Mouse (Mus musculus) lung, adult 2 months (tissue): Measurements from ENCODE around the gene Tmem88b.

Experiments
- CTCF ChIP-seq: fragments of 200-500 bp; IDR thresholded peaks from 2 replicates; pipeline ENCODE4 v1.5.1; 2011; ENCODE audit warnings: mild to moderate bottlenecking, low read length, control low read depth; ENCODE audit not compliant: insufficient read depth
- POLR2A ChIP-seq: fragments of 200-500 bp; IDR thresholded peaks from 2 replicates; pipeline ENCODE4 v1.6.1; 2011; ENCODE audit warnings: low read depth, mild to moderate bottlenecking, control low read depth, low read length, borderline replicate concordance; ENCODE audit errors: extremely low read depth

- TF ChIP-seq CTCF, result no peak
- no peak for TF ChIP-seq POLR2A
These were observed 12.9 kb downstream of the Tmem88b start for GRCm38 (mm10) chr4:155772786-155773185.
